Mouse (Mus musculus): ENCODE results near the gene Polr2a.

The Polr2a gene

GRCm38 (mm10) chr11:69758478-69758970, at the start of gene Polr2a:
Polr2a (minus strand) TSS chr11:69758637.
- peak; percentile 99 for DNase-seq (ENCODE audit: low read depth, low spot score)

- no peak for DNase-seq (ENCODE audit: low read depth, low spot score)
Measured at GRCm38 (mm10) chr11:69807641-69808040, 49.2 kb upstream of the Polr2a start.

DNA sequence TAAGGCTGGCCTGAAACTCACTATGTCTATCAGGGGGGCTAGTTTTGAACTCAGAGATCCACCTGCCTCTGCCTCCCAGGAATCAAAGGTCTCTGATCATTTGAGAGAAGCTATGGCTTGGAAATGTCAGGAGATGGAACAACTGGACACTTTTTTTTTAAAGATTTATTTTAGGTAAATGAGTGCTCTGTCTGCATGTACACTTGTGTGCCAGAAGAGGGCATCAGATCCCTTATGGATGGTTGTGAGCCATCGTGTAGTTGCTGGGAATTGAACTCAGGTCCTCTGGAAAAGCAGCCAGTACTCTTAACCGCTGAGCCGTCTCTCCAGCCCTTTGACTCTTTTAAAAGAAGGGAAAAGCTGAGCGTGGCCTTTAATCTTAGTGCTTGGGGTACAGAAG, 47.9 kb upstream of the Polr2a start:
- no peak for DNase-seq (ENCODE audit: low read depth, low spot score)

DNA sequence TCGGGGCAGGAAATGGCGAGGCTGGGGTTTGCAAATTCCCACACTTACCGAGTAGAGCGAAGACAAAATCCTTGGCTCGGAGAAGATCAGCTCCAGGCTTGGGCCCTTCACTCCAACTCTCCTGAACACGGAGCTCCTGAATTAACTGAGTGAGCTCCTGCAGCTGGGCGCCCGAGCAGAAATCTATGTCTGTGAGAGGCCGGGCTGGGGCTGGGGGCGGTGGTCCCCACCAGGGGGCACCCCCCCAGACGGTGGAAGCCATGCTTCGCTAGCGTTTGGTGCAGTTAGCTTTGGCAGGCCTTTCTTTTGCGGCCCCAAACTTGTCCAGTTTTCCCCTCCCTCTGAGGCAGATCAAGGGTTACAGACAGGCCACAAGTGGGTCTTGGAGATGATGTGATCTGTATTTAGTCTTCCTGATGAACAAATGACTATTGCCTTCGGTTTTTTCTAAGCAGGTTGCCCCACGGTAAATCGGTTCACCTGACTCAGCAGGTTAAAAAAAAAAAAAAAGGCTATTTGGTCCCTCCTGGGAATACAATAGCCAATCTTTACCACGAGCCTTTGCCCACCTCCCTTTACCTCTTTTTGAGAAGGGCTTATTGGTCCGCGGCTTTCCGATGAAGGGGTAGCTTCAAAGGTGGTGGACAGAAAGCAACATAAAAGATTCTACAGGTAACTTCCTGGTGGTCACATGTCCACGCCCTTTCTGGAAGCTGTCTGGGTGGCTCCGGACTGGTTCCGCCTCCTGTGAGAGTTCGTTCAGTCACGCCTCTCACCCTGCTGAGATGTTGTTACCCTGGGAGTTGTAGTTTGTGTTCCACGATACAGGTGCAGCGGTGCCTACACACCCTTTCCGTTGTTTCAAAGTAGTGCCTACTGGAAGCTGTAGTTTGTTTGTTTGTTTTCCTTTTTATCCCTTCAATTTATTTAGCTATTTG, 46.8 kb upstream of the Polr2a start, which contains the start of gene Tmem102:
Gene Tmem102, minus strand, starts transcription at position 653 of the 938 bp plus-strand sequence.
- DNase-seq (ENCODE audit: low read depth, low spot score) = no peak

DNA sequence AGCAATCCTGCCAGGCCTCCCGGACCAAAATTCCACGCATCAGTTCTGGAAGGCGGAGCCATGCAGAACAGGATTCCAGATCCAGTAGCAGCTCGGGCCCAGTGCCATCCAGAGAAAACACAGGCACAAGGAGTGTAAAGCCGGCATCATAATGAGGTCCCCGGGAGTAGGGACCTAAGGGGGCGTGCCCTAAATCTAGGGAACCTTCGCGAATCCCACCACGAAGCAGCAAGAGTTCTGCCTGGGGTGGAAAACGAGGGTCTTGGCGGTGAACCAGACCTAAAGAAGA, 46.2 kb upstream of the Polr2a start:
- DNase-seq (ENCODE audit: low read depth, low spot score) = no peak

- peak; percentile 80 for DNase-seq (ENCODE audit: low read depth, low spot score)
Measured at GRCm38 (mm10) chr11:69803786-69804651, 45.6 kb upstream of the Polr2a start.

DNA sequence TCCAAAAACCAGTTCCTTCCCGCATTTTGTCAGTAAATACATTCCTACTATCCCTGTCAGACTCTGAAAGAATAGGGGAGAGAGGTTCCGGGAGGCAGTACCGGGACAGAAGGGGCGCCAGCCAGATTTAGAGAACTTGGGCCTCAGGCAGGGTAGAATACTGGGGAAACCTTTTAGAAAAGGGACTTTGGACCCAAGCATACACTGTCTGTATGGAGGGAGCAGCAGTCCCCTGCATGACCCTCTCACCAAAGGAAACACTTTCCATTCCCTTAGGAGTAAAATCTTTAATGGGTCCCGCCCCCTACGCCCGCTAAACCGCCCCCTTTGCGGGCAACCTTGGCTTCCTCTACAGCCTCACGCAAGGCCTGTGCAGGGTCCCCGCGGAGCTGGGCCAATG, 44.9 kb upstream of the Polr2a start:
- no peak for DNase-seq (ENCODE audit: low read depth, low spot score)

GRCm38 (mm10) chr11:69802648-69803105, 44.2 kb upstream of the Polr2a start:
- peak; percentile 73 for DNase-seq (ENCODE audit: low read depth, low spot score)

GRCm38 (mm10) chr11:69801379-69801977, 43.0 kb upstream of the Polr2a start, which contains the start of gene Fgf11:
Fgf11 (minus strand) TSS chr11:69801857.
- DNase-seq (ENCODE audit: low read depth, low spot score) = no peak

DNA sequence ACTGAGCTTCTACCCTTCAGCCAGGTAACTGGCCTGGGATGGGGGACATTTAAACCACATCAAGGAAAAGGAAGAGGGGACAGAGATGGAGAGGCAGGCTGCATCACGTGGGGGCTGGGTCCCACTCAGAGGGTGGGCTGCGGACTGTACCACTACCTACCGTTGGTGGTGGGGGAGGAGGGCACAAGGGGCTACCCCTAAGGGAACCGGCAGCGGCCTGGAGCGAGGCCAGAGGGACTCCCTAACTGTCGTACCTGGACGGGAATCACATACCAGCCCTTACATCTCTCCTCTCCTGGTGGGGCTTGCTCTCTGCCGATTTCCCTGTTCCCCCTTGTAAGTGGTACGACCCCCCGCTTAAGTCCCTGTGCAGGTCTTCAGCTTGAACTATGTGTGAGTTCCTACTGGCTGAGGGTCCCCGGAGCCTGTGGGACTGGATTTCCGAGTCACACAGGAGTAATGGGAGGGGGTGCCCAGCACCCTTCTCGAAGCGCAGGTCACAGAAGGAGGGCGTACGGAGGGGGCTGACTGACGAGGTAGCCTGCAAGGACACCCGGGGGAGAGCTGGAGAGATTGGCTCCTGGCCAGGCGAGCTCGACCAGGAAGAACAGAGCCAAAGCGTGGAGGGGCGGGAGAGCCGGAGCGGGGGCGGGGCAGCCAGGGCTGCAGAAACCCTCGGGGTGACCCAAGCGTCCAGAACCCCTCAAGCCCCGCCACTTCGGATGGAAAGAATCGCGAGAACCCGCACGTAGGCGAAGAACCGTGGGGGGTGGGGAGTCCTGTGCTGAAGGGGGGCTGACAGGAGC, 42.2 kb upstream of the Polr2a start:
- DNase-seq (ENCODE audit: low read depth, low spot score) = no peak

- no peak for DNase-seq (ENCODE audit: low read depth, low spot score)
Measured at GRCm38 (mm10) chr11:69800138-69800391, 41.6 kb upstream of the Polr2a start.

DNA sequence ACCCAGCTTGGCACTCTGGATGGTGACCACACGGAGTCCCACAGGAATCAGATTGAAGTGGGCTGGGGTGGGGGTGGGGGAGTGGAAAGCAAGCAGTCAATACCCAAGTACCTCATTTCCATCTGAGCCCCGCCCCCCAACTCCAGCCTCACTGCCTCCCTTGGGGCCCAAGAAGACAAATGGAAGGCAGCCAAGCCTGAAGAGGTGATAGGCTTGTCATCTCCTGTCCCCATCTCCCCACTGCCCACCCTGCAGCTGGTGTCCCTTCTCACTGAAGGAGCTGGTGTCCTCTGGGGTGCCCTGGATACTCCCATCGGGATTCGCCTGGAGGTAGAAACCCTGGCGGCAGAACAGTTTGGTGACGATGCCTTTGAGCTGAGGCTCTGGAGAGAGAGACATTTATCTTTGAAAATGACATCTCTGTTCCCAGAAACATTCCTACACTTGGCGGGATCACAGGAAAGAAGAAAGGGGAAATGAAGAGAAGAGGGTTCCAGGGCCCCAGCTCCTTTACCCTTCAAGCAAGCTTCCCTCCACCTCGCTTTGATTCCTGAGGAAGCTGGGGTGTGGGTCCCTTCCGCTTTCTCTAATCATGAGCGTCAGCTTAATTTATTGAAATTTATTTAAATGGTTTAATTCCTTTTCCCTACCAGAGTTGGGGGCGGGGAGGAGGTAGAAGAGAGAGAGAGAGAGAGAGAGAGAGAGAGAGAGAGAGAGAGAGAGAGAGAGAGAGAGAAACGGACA, 41.1 kb upstream of the Polr2a start:
- no peak for DNase-seq (ENCODE audit: low read depth, low spot score)

GRCm38 (mm10) chr11:69797924-69798323, 39.5 kb upstream of the Polr2a start:
- DNase-seq (ENCODE audit: low read depth, low spot score) = no peak

DNA sequence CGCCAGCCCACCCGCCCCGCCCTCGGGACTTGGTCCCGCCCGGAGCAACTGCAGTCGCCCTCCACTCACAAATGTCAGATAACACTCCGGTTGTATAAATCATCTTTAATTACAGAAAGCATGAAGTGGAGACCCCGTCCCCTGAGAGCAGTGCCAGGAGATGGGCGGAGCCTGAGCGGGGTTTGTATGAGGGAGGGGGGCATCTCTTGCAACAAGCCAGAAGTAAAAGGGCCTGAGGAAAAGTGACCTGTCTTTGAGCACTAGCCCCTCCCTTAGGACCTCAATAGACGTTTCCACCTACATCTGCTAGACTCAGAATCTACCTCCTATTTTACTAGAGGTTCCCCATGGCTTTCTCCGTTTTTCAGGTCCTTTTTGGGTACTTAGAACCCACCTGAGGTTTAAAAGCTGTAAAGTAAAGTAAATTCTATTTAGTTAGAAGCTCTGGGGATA, 37.6 kb upstream of the Polr2a start:
- DNase-seq (ENCODE audit: low read depth, low spot score) = no peak

GRCm38 (mm10) chr11:69795168-69795982, 36.9 kb upstream of the Polr2a start, which contains the start of gene Chrnb1:
Chrnb1 (minus strand) TSS chr11:69795943.
- DNase-seq (ENCODE audit: low read depth, low spot score) = peak; percentile 95

GRCm38 (mm10) chr11:69793429-69793828, 35.0 kb upstream of the Polr2a start:
- no peak for DNase-seq (ENCODE audit: low read depth, low spot score)

DNA sequence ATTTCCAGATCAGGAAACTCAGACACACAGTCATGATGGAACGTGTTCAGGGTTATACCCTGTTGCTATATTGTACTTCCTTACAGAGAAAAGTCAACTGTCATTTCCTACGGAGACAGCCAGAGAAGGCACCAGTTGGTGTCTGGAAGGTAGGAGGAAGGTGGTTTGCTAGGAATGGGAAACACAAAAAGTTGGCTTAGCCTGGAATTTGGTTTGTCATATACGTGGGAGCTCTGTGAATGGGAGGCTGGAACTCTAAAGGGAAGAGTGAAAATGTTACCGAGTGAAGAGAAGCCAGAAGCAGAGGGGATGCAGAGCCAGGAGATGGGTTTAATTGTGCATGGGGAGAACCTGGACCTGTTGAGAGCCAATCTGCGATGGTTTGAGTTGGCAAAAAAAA, 33.0 kb upstream of the Polr2a start:
- DNase-seq (ENCODE audit: low read depth, low spot score) = no peak

- no peak for DNase-seq (ENCODE audit: low read depth, low spot score)
Measured at GRCm38 (mm10) chr11:69789431-69789830, 31.0 kb upstream of the Polr2a start.

DNA sequence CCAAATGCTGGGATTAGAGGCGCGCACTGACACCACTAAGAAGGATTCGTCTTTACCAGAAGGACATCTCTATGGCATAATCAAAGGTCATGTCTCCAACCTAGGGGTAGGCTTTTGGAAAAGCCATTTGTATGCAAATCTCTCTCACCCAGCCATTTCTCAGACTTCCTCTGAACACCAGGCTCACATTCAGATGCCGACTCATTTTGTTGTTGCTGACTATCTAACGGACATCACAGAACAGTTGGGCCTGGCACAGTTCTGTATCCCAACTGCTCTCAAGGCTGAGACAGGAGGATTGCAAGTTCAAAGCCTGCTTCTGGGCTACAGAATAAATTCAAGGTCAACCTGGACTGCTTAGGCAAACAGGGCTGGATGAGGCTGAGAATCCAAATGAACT, 28.9 kb upstream of the Polr2a start:
- no peak for DNase-seq (ENCODE audit: low read depth, low spot score)

All from CD4-positive helper T cell, adult 2 months (primary cell).